Mouse (Mus musculus): ENCODE results near the gene Ralgps2. TPM values are rescaled to one million over a fixed set of nuclear protein-coding genes. Genes with fewer than 3 reads are reported as not detected.

Ralgps2 gene
- total RNA-seq, 4 experiments from 2014 or later, result 23.3 to 31.0 (median 29.4) TPM

GRCm38 (mm10) chr1:156955926-156956760, 16.7 kb upstream of the Ralgps2 start:
- DNase-seq, result no peak

- DNase-seq, result no peak
Measured at GRCm38 (mm10) chr1:156954216-156954615, 14.8 kb upstream of the Ralgps2 start.

- no peak for DNase-seq
Measured at GRCm38 (mm10) chr1:156950354-156950753, 10.9 kb upstream of the Ralgps2 start.

- DNase-seq, result no peak
Measured at GRCm38 (mm10) chr1:156940584-156940983, 1.2 kb upstream of the Ralgps2 start.

GRCm38 (mm10) chr1:156940142-156940522, 706 bp upstream of the Ralgps2 start:
- DNase-seq, result no peak

- peak; percentile 50 for DNase-seq
Measured at GRCm38 (mm10) chr1:156938705-156939242, 652 bp downstream of the Ralgps2 start.

GRCm38 (mm10) chr1:156937436-156937835, 2.0 kb downstream of the Ralgps2 start:
- no peak for DNase-seq

GRCm38 (mm10) chr1:156933712-156934111, 5.7 kb downstream of the Ralgps2 start:
- DNase-seq, result no peak

- no peak for DNase-seq
Measured at GRCm38 (mm10) chr1:156932036-156932774, 7.2 kb downstream of the Ralgps2 start.

GRCm38 (mm10) chr1:156931106-156931870, 8.1 kb downstream of the Ralgps2 start:
- DNase-seq, result no peak

GRCm38 (mm10) chr1:156930263-156930662, 9.2 kb downstream of the Ralgps2 start:
- no peak for DNase-seq

GRCm38 (mm10) chr1:156928255-156928654, 11.2 kb downstream of the Ralgps2 start:
- no peak for DNase-seq

GRCm38 (mm10) chr1:156923511-156923910, 15.9 kb downstream of the Ralgps2 start:
- no peak for DNase-seq

GRCm38 (mm10) chr1:156922921-156923320, 16.5 kb downstream of the Ralgps2 start:
- DNase-seq, result no peak

- DNase-seq, result no peak
Measured at GRCm38 (mm10) chr1:156921290-156921994, 18.0 kb downstream of the Ralgps2 start.

GRCm38 (mm10) chr1:156917460-156917859, 22.0 kb downstream of the Ralgps2 start:
- DNase-seq, result no peak

- DNase-seq, result no peak
Measured at GRCm38 (mm10) chr1:156916361-156916760, 23.1 kb downstream of the Ralgps2 start.

- DNase-seq, result no peak
Measured at GRCm38 (mm10) chr1:156914942-156915341, 24.5 kb downstream of the Ralgps2 start.

GRCm38 (mm10) chr1:156913190-156913589, 26.2 kb downstream of the Ralgps2 start:
- DNase-seq, result no peak

GRCm38 (mm10) chr1:156910948-156911347, 28.5 kb downstream of the Ralgps2 start:
- DNase-seq, result no peak

GRCm38 (mm10) chr1:156909866-156910265, 29.6 kb downstream of the Ralgps2 start:
- no peak for DNase-seq

- DNase-seq, result no peak
Measured at GRCm38 (mm10) chr1:156909265-156909664, 30.2 kb downstream of the Ralgps2 start.
